ENCODE assay signal across 8 mouse cellular contexts in genomic region chr16:97610246-97610645, GRCm38 (mm10). TPM values are rescaled to one million over a fixed set of nuclear protein-coding genes. Genes with fewer than 3 reads are reported as not detected.
DNase-seq lines count a peak whose midpoint lies in the region; ATAC-seq and TF ChIP-seq lines count a peak whose summit lies in the region.

No protein-coding gene starts in this region.

- WGBS in embryonic facial prominence, embryonic 13.5 days, result 4% methylated on average over 20 of the region's 20 CpGs
- 5% methylated on average over 20 of the region's 20 CpGs for WGBS in lung, embryonic 16.5 days

- H3K4me2 ChIP-seq in embryonic facial prominence, embryonic 13.5 days, result peak overlapping the region; percentile 66
- H3K4me2 ChIP-seq in lung, embryonic 16.5 days (ENCODE audit: low read depth, low read length), result peak overlapping the region; percentile 58

- no peak overlapping the region for H3K27ac ChIP-seq in embryonic facial prominence, embryonic 13.5 days
- peak overlapping the region; percentile 31; the same call in 1 of the 2 replicates for H3K27ac ChIP-seq in lung, embryonic 16.5 days (ENCODE audit: low read length)

- no peak for ATAC-seq in embryonic facial prominence, embryonic 13.5 days (ENCODE audit: insufficient number of reproducible peaks, insufficient read depth, low FRiP score, low TSS enrichment, low read depth)
- ATAC-seq in lung, embryonic 16.5 days (ENCODE audit: low read depth), result peak; percentile 32; the same call in 1 of the 2 replicates

- DNase-seq in kidney, adult 9 months, result peak; percentile 76
- no peak for DNase-seq in adrenal gland, postnatal 36 days
- no peak for DNase-seq in adrenal gland, postnatal 4 days (ENCODE audit: low spot score in 2 of 2)
- no peak for DNase-seq in retina, postnatal 1 day
- no peak for DNase-seq in heart, adult 9 months (ENCODE audit: low spot score in 2 of 2)

- H3K9me3 ChIP-seq in E14TG2a.4 (ENCODE audit: low read length), result no peaks in the 10 kb centered on the region
- no peaks in the 10 kb centered on the region for H3K9me3 ChIP-seq in embryonic facial prominence, embryonic 13.5 days
- H3K9me3 ChIP-seq in lung, embryonic 16.5 days (ENCODE audit: control insufficient read depth, low read length), result no peaks in the 10 kb centered on the region

- TF ChIP-seq CTCF in E14TG2a.4 (conservative IDR thresholded peaks at IDR 0.05; ENCODE audit: low read length), result no peak

- peak overlapping the region; percentile 68 for H3K4me3 ChIP-seq in E14TG2a.4 (replicated peaks; ENCODE audit: low read length)
- peak overlapping the region; percentile 41 for H3K4me3 ChIP-seq in embryonic facial prominence, embryonic 13.5 days
- H3K4me3 ChIP-seq in lung, embryonic 16.5 days (ENCODE audit: low read length), result peak overlapping the region; percentile 52

- peak overlapping the region; percentile 54; the same call in 1 of the 2 replicates for H3K9ac ChIP-seq in embryonic facial prominence, embryonic 13.5 days
- peak overlapping the region; percentile 61 for H3K9ac ChIP-seq in lung, embryonic 16.5 days (ENCODE audit: low read length)

- H3K27me3 ChIP-seq in E14TG2a.4 (ENCODE audit: insufficient read depth, low read length), result peaks cover 54% of the 10 kb centered on the region
- peaks cover 70% of the 10 kb centered on the region for H3K27me3 ChIP-seq in embryonic facial prominence, embryonic 13.5 days
- H3K27me3 ChIP-seq in lung, embryonic 16.5 days (ENCODE audit: control insufficient read depth, insufficient read depth, low read depth, low read length), result peaks cover 25% of the 10 kb centered on the region

- peaks cover 18% of the 10 kb centered on the region for H3K4me1 ChIP-seq in E14TG2a.4 (replicated peaks; ENCODE audit: low read depth, low read length)
- H3K4me1 ChIP-seq in embryonic facial prominence, embryonic 13.5 days, result peaks cover 15% of the 10 kb centered on the region
- H3K4me1 ChIP-seq in lung, embryonic 16.5 days (replicated peaks; ENCODE audit: control insufficient read depth, insufficient read depth, low read length), result 0 out of 2 replicates have a peak, but pooled peaks cover 3% of the 10 kb centered on the region

- H3K36me3 ChIP-seq in E14TG2a.4 (ENCODE audit: insufficient read depth, low read length), result no peaks in the 10 kb centered on the region
- no peaks in the 10 kb centered on the region for H3K36me3 ChIP-seq in embryonic facial prominence, embryonic 13.5 days
- no peaks in the 10 kb centered on the region for H3K36me3 ChIP-seq in lung, embryonic 16.5 days (ENCODE audit: control insufficient read depth, insufficient read depth, low read length)

RNA-seq across cellular contexts. Expression of gene Tmprss2, which starts 0.7 kb away (rescaled TPM):
- polyA plus RNA-seq in embryonic facial prominence, embryonic 13.5 days (2015; fragmentation: Nextera tagmentation; extraction: Ambion mirVana), result 0.86 and 0.95 TPM in 2 replicates
- 12.0 and 15.4 TPM in 2 replicates for polyA plus RNA-seq in lung, embryonic 16.5 days (2015; fragmentation: Nextera tagmentation; extraction: Ambion mirVana)
- not detected for total RNA-seq in adrenal gland, postnatal 36 days (2021)
- 10 to 100 TPM in 1 of 2 experiments, under 1 TPM in 1; 0.82 to 11.3 TPM for total RNA-seq in adrenal gland, postnatal 4 days (2021)
